Mouse (Mus musculus): ENCODE results near the gene Defb39.

The Defb39 gene

DNA sequence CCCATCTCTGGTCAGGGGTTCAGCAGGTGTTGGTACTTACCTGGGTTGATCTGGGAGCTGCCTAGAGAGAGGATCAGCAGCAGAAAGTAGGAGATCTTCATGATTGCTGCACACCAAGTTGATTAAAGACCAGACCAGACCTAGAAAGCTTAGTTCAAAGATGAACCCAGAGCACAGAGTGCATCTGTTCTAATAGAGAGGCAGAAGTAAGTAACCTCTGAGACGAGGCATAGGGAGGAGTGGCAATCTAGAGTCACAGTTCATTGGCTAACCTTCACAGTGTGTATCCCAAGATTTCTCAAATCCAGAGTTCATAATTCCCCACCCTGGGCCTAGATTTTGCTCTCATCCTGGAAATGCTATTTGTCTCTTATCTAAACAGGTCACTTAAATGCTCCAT is at the start of gene Defb39:
Gene Defb39 (minus strand): TSS at position 101 of the 400 bp plus-strand sequence.
- no peak for DNase-seq

DNA sequence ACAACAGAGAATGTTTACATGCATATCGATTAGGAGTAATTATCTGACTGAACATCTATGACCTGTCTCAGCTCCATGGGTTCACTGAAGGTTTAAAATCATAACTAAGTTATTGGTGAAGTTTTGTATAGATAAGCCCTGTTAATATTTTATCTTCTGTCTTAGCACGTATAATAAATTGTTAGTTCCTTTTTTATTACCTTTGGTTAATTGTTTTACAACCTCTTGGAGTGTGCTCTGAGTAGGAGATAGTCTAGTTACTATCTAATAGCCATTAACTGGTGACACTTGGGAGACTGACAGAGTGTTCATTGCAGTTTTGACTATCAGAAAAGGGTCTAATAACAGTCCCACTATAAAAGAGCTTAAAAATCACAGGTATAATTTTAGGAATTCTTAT is 1.4 kb upstream of the Defb39 start:
- no peak for DNase-seq

DNA sequence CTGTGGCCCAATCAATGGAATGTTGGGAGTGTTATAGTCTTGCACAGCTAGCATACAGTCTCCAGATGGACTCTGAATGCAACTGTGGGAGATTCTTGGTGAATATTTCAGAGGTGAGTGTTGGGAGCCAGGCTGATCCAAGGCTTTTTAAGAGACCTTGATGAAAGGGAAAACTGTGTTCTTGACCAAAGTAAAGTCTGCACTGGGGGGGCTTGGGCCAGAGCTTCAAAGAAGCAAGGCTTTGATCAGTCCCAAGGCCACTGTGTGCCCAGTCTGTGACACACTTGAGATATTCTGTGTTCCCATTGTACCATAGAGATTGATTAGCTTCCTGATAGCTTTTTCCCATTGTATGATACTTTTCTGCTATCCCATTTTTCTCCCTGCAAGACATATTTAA is 1.7 kb downstream of the Defb39 start:
- no peak for DNase-seq

DNA sequence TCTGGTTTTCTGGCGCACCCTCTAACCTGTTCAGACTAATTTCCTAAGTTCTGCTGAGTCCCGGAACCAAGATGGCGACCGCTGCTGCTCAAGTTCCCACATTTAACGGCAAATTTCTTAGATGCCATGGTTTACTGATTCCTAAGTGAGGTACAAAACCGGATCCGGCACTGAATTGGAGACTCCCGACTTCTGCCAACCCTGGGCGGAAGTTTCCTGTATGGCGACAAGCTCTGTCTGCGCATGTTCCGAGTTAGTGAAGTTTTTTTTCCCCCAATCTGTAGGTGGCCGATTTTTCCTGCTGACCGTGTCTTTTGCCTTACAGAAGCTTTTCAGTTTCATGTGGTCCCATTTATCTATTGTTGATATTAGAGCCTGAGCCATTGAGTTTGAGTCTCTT is 19.4 kb downstream of the Defb39 start:
- no peak for DNase-seq

DNA sequence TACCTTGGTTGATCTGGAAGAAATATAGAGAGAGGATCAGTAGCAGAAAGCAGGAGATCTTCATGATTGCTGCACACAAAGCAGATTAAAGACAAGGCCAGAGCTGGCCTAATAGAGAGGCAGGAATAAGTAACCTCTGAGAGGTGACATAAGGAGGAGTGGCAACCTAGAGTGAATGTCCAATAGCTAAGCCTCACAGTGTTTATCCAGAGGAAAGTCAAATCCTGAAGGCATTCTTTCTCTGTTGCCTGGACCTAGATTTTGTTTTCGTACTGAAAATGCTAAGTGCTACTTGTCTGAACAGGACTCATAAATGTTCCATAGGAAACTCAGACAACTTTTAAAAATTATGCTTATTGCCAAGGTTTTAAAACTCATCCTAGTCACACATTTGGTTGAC is 38.1 kb downstream of the Defb39 start, which contains the start of gene Defb38:
Gene Defb38 (minus strand): TSS at position 101 of the 400 bp plus-strand sequence.
- DNase-seq = no peak

Data from kidney, postnatal 4 days (tissue).